Mouse (Mus musculus) large intestine, adult 2 months (tissue): ENCODE data around the gene Rpain. TPM values are rescaled to one million over a fixed set of nuclear protein-coding genes. Genes with fewer than 3 reads are reported as not detected.

Experiments
- DNase-seq: peaks from one replicate; pipeline ENCODE4 v3.0.0-alpha.2; 2012; ENCODE audit warnings: low read depth, low spot score
- WGBS: fragments of 180-500 bp; shearing (Covaris S2); methylation state at CpG from one replicate; pipeline ENCODE4 v1.1.7; 2018; 5-methylcytosine and 5-hydroxymethylcytosine counted together
- polyA plus RNA-seq: library from polyadenylated mRNA; depleted of rRNA; stranded (reverse); fragments of >200 nt; gene quantifications from 2 replicates; pipeline ENCODE4 v1.2.3, GENCODE M21; 2012; rRNA removed

The Rpain gene
- polyA plus RNA-seq, 1 experiment, result 28.0 TPM

DNA sequence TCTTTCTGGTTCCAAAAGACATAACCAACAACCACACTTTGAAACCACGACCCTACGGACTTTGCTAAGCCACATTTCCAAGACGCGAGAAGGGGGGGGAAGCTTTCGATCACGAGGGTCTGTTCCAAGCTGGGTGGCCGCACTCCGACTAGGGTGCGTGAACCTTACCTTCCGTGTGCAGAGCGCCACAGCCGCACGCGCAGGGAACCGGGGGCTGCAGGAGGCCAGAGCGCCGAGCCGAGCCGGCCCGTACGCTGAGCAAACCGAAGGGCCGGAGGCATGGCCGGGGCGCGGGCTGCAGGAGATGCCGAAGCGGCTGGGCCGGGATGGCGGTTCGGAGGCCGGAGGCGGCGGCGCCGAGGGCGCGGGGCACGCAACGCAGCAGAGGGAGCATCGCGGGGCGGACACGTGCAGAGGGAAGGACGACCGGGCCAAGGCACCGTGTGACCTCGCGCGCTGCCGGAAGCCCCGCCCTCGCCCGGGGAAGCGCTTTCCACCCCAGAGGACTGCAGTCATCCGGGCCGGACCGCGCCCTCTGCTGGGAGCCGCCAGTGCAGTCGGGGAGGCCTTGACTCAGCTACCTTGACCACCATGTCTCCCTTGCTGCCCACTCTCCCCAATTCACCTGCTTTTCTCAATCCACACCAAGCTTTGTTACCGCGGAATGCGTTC lies 12.7 kb downstream of the Rpain start, which contains the start of gene C1qbp:
Gene C1qbp, minus strand, starts transcription at position 470 of the 672 bp plus-strand sequence.
- under 1% methylated on average over 64 of the region's 64 CpGs for WGBS
- DNase-seq, result no peak

DNA sequence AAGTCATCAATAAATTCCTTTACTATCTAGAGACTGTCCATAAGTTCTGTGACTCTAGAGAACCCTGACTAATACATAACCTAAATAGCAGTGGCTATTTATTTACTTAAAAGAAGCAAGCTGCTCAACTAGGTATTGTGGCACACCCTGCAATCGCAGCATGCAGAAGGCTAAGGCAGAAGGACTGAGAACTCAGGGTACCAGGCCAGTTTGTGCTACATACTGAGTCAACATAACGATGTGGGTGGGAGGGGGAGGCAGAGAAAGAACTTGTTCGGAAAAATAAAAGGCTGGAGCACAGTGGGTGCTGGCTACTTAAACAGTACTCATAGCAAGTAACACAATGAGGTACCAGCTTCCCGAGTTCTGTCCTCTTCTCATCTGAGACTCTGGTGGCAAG lies 31.2 kb downstream of the Rpain start:
- DNase-seq, result no peak
- WGBS, result 81% methylated on average over 4 of the region's 4 CpGs

DNA sequence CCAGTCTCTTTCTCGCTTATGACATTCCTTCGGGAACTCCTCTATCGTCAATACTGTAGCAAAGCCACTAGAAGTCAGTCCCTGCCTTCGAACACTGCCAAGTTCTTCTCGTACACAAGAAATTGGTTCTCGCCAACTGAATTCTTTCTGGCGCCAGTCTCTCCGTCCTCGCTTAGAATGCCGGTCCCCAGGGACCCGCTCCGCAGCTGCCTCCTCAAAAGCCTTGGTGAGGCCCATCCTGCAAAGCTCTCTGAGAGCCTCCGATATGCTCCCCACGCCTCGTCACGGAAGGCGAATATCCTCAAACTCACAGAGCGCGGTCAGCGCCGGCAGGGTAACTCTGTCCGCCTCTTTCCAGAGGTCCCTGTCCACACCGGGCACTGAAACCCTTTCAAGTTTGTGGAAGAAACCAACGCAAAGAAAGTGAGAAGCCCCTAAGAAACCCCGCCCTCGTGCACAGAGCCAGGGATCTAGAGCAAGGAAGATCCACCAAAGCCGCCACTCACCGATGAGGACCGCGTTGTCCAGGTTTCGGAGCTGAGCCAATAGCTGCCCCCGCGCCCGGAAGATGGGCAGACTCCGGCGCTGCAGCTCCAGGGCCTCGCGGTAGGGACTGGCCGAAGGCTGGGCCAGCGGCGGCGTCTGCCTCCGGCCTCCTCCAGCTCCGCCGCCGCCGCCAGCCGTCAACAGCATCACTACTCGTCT lies 33.8 kb downstream of the Rpain start:
- WGBS, result under 1% methylated on average over 49 of the region's 49 CpGs
- DNase-seq, result no peak

GRCm38 (mm10) chr11:71004316-71004773 lies 34.3 kb downstream of the Rpain start, which contains the start of gene Dhx33:
Gene Dhx33, minus strand, starts transcription at chr11:71004437.
- WGBS, result under 1% methylated on average over 35 of the region's 35 CpGs
- DNase-seq, result peak; percentile 97

DNA sequence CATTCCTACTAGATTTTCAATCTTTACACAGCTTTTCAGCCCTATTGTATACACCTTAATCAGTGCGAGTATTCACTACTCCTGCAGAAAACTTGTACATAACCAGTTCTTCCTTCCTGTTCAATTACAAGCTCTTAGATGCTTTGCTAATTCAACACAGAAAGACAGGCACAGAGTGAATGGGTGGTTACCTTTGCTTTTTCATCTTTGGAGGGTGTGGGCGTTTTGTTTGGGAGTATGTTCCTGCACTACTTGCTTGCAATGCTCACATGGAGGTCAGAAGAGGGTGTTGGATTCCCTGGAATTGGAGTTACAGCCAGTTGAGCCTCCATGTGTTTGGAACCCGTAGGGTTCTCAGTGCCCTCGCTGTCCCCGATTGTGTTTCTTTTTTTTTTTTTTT lies 35.0 kb downstream of the Rpain start:
- no peak for DNase-seq
- WGBS, result 48% methylated on average over 5 of the region's 5 CpGs

GRCm38 (mm10) chr11:71007026-71007425 lies 37.0 kb downstream of the Rpain start:
- DNase-seq, result no peak
- WGBS, result 91% methylated on average over 6 of the region's 6 CpGs

- no peak for DNase-seq
- 78% methylated on average over 7 of the region's 7 CpGs for WGBS
Observed at GRCm38 (mm10) chr11:71007831-71008230, 37.8 kb downstream of the Rpain start.

DNA sequence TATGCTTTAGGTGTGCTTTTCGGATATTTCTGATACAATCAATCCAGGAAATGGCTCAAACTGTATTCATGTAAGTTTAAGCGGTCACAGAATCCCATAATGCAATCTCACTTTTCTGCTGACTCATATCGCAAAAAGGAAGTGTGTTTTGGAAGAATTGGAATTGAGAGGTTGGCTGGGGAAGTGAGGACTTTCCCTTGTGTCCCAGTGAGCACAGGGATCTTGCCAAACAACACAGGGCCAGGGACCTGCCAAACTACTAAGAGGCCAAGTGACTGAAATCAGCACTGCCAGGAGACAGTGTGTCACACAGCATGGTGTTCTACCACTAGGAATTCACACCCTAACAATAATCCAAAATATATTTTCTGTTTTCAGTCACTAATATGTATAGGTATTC lies 38.3 kb downstream of the Rpain start:
- no peak for DNase-seq
- WGBS, result 75% methylated on average over 3 of the region's 3 CpGs

GRCm38 (mm10) chr11:71012743-71013142 lies 42.7 kb downstream of the Rpain start:
- DNase-seq, result no peak
- 91% methylated on average over 7 of the region's 7 CpGs for WGBS

DNA sequence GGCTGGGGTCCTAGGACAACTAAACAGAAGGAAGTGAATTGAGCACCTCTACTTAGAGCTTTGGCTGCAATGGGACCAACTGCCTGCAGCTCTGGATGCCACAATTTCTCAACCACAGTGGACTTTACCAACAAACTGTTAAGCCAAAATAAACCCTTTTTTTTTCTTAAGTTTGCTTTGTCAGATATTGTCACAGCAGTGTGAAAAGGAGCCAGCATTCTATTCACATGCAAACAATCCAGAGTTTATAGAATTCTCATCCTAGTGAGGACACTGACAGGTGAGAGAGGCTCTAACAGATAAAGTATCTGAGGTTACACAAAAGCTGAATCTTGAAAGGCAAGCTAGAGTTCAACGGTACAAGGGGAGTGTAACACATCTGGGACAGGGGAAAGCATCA lies 47.0 kb downstream of the Rpain start:
- no peak for DNase-seq
- 78% methylated on average over 1 of the region's 1 CpGs for WGBS

- no peak for DNase-seq
- 2% methylated on average over 28 of the region's 28 CpGs for WGBS
Observed at GRCm38 (mm10) chr11:71018416-71019200, 48.6 kb downstream of the Rpain start.

- peak; percentile 98 for DNase-seq
- WGBS, result under 1% methylated on average over 71 of the region's 71 CpGs
Observed at GRCm38 (mm10) chr11:71019201-71020068, 49.4 kb downstream of the Rpain start, which contains the start of the genes Mis12 and Derl2. Gene Mis12, plus strand, starts transcription at chr11:71019611. Gene Derl2, minus strand, starts transcription at chr11:71019841.

Other genes starting within 250 kb of the Rpain start
- gene Zfp3, start 206.0 kb upstream of the Rpain start, polyA plus RNA-seq, result 0.92 and 1.9 TPM in 2 replicates
- gene Scimp, start 157.6 kb upstream of the Rpain start, polyA plus RNA-seq, result 2.0 and 3.8 TPM in 2 replicates
- gene Rabep1, start 125.4 kb upstream of the Rpain start, polyA plus RNA-seq, result 1.9 and 2.3 TPM in 2 replicates
- gene Nup88, start 240 bp upstream of the Rpain start, polyA plus RNA-seq, result 20.4 and 29.9 TPM in 2 replicates
- 77.6 and 89.8 TPM in 2 replicates for gene C1qbp, start 12.8 kb downstream of the Rpain start, polyA plus RNA-seq
- 9.0 and 14.8 TPM in 2 replicates for gene Dhx33, start 34.2 kb downstream of the Rpain start, polyA plus RNA-seq
- 4.0 and 5.4 TPM in 2 replicates for gene Mis12, start 49.4 kb downstream of the Rpain start, polyA plus RNA-seq
- gene Derl2, start 49.6 kb downstream of the Rpain start, polyA plus RNA-seq, result 17.2 and 19.8 TPM in 2 replicates
- gene 6330403K07Rik, start 63.3 kb downstream of the Rpain start, polyA plus RNA-seq, result 0.83 and 1.3 TPM in 2 replicates
- gene Nlrp1a, start 174.5 kb downstream of the Rpain start, polyA plus RNA-seq, result 0.21 TPM in 1 of 2 replicates, not detected in the other